Mouse (Mus musculus) thymus, postnatal 14 days (tissue): Measurements from ENCODE around the gene Tnrc6c.

ENCODE experiments used
- DNase-seq: peaks from one replicate; pipeline ENCODE4 v3.0.0; 2021

Gene Tnrc6c

DNA sequence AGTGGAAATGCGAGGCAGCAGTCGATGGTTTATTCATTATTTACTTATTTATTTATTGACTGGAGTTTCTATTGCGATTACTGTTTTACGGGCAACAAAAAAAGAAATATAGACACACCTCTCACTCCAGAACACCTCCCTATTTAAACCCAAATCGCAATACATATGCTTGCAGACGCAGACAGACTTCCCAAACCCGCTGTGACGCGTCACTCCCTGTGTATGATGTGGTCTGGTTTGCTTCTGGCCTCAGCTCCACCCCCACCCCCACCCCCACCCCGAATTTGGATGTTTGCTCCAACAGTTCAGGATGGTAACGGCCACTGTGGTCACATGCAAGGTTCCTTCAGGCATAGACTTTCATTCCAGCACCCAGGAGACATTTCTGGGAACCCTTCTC lies 15.3 kb upstream of the Tnrc6c start:
- DNase-seq: peak; percentile 39

DNA sequence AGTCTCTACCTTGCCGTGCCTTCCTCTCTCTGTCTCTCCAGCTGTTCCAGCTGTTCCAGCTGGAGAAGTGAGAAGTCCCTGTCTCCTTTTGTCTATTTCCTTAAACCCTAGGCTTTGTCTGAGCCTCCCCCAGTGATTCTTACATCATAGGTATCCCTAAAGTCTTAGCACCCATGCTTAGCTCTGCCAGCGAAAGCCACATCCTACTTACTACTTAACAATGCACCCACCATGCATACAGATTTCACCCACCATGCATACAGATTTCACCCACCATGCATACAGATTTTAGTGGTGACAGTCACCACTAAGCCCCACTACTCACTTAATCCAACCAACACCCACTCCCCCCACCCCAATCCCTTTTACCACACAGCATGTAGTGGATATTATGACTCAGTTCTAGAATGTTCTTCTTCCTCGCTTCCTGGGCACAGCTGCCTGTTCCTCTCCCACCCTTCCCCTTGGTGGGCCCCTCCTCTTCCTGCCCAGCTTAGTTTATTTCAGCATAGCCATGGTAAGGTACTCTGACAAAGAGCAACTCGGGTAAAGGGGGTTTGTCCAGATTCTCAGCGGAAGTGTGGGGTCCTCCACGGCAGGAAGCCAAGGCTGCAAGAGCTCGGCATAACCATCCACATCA lies 14.6 kb upstream of the Tnrc6c start:
- DNase-seq: peak; percentile 82

GRCm38 (mm10) chr11:117642181-117642580 lies 11.9 kb upstream of the Tnrc6c start:
- DNase-seq: no peak

GRCm38 (mm10) chr11:117643240-117643639 lies 10.8 kb upstream of the Tnrc6c start:
- no peak for DNase-seq

GRCm38 (mm10) chr11:117646786-117647185 lies 7.3 kb upstream of the Tnrc6c start:
- DNase-seq: no peak

DNA sequence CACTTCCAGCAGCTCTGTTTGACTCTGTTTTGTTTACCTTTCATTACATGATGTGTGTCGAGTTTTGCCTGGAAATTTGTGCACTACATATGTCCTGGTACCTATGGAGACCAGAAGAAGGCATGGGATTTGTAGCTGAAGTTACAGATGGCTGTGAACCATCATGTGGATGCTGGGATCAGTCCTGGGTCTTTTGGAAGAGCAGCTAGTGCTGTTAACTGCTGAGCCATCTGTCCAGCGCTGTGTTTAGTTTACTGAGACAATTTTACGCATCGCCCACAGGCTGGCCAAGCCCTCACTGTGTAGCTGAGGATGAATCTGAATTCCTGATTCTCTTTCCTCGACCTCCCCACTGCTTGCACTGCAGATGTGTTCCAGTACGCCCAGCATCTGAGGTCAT lies 6.1 kb upstream of the Tnrc6c start:
- DNase-seq: no peak

DNA sequence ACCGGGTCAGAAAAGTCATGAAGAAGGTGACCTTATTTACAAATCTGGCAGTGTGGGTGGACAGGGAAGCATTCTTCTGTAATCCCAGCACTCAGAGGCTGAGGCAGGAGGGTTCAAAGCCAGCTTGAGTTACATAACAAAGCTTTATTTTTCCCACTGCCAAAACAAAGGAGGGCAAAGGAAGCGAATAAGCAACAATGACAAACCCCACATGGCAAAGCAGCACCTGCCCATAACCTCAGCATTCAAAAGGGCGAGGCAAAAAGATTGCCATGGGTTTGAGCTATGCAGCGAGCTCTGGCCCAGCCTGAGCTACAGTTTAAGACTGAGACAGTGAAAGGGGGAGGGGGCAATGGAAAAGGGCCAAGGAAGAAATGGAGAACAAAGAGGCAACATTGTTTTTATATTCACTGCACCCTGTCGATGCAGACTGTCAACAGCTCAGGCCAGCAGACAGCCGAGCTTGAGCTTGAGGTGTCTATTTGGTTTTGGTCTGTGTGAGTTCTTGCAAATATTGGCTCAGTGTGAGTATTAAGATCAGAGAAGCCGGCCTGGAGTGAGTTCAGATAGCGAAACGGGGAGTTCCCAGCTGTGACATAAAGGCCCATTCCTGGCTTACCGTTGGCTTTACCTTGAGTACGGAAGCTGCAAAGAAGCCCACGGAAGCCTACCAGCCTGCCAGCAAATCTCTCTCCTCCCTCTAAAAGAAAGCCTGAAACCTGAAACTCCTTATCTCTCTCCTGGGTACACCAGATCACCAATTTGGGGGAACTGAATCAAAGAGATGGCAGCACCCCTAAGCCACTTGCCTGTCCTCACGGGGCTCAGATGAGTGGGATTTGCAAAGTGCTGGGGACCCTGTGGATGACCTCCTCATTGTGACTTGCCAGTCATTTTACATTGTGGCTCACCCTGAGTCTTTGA lies 3.1 kb upstream of the Tnrc6c start:
- no peak for DNase-seq

- no peak for DNase-seq
These were observed 1.2 kb upstream of the Tnrc6c start for GRCm38 (mm10) chr11:117652907-117653306.

DNA sequence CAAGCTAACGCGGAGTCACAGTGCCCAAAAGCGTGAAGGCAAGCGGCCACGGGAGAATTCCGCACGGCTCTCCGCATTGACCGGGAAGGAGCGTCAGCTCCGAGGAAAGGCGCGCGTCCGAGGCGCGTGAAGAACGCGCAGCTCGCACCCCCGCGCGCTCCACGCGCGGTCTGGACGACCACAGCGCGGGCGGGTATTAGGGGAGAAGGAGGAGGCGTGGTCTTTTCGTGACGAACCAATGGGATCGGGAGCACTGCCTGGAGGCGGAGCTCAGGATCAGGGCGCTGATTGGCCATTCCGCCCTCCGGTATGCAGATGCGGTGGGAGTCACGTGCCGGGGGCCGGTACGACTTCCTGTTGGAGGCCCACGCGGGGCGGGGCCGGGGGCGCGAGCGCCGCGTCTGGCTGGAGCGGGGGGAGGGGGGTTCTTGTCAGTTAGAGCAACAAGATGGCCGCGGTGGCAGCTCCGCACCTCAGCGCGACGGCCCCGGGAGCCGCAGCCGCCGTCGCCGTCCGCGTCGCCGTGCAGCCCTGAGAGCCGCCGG lies 363 bp downstream of the Tnrc6c start:
- DNase-seq: peak; percentile 99

- no peak for DNase-seq
These were observed 824 bp downstream of the Tnrc6c start for GRCm38 (mm10) chr11:117654934-117655291.

DNA sequence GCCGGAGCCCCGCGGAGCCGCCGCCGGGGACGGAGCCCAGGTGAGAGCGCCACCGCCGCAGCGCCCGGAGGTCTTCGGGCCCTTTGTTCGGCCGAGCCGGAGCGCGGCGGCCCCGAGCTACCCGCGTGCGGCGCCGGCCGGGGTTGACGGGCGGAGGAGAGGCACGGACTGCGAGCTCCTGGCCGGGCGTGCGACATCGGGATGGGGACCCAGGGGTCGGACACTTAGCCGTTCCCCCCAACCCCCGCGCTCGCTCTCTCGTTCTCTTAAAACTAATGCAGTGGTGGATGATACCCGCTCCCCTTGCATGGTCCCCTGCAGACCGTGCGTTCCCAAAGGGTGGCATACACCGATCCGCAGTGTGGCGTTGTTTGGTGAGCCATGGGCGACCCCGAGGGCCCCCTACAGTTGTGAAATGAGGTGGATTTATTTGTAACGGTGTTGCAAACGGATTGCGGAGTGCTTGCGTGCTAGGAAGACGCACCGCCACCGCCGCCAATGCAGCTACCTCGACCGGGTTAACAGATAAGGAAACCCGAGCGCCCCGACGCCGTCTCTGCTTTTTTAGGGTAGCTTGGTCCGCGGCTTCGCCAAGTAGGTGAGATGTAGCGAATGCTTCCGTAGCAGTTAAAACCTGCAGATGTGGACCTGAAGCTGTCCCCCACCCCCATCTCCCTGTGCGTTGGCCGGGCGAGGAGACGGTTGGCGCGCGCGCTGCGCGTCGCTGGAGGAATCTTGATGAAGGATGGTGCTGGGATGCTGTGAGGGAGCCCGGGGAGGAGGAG lies 1.4 kb downstream of the Tnrc6c start:
- peak; percentile 71 for DNase-seq

- no peak for DNase-seq
These were observed 1.9 kb downstream of the Tnrc6c start for GRCm38 (mm10) chr11:117656077-117656401.

- DNase-seq: no peak
These were observed 4.9 kb downstream of the Tnrc6c start for GRCm38 (mm10) chr11:117658974-117659373.

DNA sequence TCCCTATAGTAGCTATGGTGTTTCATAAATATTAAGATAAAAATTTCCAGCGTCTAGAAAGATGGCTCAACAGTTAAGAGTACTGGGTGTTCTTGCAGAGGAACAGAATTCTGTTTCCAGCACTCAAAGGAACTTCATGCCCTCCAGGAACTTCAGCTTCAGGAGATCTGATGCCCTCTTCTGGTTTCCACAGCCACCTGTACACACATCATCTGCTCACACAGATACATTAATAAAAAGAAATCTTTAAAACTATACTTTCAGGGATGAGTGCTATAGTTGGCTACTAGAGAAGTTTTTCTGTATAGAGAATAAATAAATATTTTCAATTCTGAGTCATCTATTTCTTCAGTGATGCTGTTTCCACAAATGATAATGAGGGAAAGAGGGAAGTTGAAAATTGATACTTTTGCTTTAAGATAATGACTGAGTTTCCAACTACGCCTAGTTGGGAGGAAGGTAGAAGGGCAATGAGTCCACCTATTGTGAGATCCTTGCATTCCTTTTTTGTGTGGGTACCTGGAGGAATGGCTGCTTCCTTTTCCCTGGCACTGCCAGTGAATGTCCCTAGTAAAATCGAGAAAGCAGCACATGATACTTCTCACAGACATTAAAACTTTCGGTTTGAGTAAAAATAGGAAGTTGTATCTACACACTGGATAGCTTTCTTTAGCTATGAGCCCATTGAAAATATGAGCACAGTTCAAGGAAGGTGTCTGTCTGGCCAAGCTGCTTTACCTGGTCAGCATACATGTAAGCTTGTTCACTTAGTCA lies 9.1 kb downstream of the Tnrc6c start:
- DNase-seq: no peak

GRCm38 (mm10) chr11:117663810-117664139 lies 9.7 kb downstream of the Tnrc6c start:
- DNase-seq: no peak

DNA sequence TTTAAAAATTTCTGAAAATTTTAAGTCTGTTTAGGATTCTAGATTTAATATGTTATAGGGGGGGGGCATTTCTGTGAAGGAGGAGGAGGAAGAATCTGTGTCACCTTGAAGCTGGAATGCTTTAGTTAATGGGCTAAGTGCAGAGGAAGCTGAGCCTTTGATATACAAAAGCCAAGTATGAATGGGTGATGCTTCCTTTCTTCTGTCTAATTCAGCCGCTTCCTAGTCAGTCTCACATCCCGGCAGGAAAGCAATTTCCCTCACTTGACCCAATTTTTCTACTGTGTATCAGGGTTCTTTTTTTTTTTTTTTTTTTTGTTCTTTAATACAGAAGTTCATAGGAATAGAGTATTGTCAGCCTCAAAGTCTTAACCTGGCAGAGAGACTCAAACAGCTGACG lies 11.1 kb downstream of the Tnrc6c start:
- DNase-seq: no peak

DNA sequence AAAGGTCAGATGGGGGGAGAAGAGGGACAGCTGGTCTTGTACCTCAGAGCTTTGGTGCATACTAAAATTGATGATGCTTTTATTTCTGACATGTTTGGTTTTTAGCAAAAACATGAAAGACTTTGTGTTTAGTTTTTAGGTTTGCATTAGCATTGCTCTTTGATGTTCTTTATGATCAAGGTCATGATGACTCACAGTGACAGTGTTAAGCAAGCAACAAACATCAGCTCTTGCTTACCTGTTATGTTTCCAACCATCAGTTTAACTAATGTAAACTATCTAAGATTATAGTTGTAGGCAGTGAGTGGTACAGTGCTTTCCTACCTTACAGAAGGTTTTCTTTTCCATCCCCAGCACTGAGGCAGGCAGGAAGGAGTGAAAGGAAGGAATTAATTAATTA lies 12.5 kb downstream of the Tnrc6c start:
- DNase-seq: no peak

GRCm38 (mm10) chr11:117667152-117667551 lies 13.1 kb downstream of the Tnrc6c start:
- DNase-seq: no peak

DNA sequence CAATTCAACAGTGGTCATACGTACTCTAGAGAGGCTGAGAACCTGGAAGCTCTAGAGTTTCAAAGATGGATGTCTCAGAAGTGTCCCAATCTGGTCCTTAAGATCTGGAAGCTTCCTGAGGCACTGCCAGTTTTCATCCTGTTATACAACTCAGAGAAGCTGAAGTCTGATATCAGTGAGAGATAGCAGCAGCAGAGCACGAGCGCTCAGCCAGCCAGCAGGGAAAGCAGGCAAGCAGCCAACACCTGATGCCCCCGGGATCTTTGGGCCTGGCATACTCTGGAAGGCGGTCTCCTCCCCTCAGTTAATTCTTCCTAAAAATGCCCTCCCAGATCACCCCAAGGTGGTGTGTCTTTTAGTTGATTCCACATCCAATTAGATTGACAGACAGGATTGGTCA lies 13.7 kb downstream of the Tnrc6c start:
- no peak for DNase-seq

DNA sequence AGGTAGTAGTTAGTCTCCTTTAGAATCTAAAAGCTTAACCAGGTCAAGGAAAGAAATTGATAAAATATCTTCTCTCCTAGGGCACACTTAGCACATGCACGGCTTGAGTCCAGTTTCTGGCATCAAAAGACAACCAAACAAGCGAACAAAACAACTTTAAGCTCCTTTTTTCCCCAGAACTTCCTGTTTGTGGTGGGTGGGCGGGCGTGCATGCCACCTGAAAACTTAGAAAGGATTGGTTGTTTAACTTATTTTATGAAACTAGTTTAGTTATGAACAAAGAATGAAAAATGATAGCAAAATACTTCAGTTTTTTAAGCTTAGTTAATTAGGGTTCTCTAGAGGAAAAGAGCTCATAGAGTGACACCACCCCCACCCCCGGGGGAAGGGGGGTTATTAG lies 17.5 kb downstream of the Tnrc6c start:
- no peak for DNase-seq

GRCm38 (mm10) chr11:117674531-117674930 lies 20.4 kb downstream of the Tnrc6c start:
- DNase-seq: peak; percentile 33

DNA sequence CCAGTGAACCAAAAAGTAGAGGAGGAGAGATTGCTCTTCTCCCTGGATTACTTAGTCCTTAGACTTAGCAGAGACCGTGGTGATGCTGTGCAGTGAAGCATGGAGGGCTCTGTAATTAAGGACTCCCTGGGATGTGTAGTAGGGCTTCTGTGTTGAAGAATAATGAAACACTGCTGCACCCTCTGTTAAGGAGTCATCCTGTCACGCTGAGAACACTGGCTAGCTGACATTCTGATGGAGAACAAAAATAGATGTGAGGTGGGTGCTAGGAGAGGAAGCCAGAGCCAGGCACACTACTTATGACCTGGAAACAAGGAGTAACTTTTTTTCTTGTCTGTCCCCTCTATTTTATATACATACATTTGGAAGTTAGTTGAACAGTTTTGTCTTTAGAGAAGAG lies 22.6 kb downstream of the Tnrc6c start:
- DNase-seq: no peak

DNA sequence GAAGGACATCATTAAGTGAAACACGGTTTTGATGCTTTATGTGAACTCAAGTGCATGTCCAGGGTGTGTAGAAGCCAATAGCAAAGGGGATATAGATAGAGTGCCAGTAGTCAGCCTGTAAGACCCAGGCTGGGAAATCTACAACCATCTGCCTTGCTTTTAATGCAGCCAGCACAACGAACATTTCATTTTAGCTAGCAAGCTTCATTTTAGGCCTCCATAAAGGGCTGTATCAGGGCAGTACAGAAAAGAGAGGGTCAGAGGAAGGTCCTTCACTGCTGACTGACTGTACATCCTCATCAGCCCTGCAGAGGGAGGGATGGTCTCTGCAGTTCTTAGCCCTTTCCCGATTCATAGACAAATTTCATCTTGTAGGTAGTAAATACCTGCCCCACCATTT lies 23.0 kb downstream of the Tnrc6c start:
- DNase-seq: no peak
